Mouse (Mus musculus) forebrain, embryonic 15.5 days (tissue): ENCODE measurements around the gene Mfsd11. TPM values are rescaled to one million over a fixed set of nuclear protein-coding genes. Genes with fewer than 3 reads are reported as not detected.

ENCODE experiments used
- ATAC-seq: fragments of 200-750 bp; cut with Nextera tagmentation; replicated peaks from 2 replicates; pipeline ENCODE4 v1.8.0; 2017; ENCODE audit warnings: mild to moderate bottlenecking, moderate TSS enrichment, moderate library complexity
- H3K27ac ChIP-seq: fragments of 300-500 bp; sonication (generic); replicated peaks from 2 replicates; pipeline ENCODE4 v1.5.1; 2015; ENCODE audit warnings: mild to moderate bottlenecking, inconsistent platforms
- H3K27me3 ChIP-seq: fragments of 300-500 bp; sonication (generic); 2 replicates; pipeline ENCODE4 v1.6.1; 2015; ENCODE audit warnings: inconsistent platforms
- H3K36me3 ChIP-seq: fragments of 300-500 bp; sonication (generic); 2 replicates; pipeline ENCODE4 v1.6.1; 2015; ENCODE audit warnings: mild to moderate bottlenecking, inconsistent platforms
- H3K4me1 ChIP-seq: fragments of 300-500 bp; sonication (generic); 2 replicates; pipeline ENCODE4 v1.6.1; 2015; ENCODE audit warnings: inconsistent platforms
- H3K4me2 ChIP-seq: fragments of 300-500 bp; sonication (generic); replicated peaks from 2 replicates; pipeline ENCODE4 v1.6.1; 2015; ENCODE audit warnings: mild to moderate bottlenecking, inconsistent platforms
- H3K4me3 ChIP-seq: fragments of 300-500 bp; sonication (generic); 2 replicates; pipeline ENCODE4 v1.5.1; 2015; ENCODE audit warnings: mild to moderate bottlenecking, inconsistent platforms
- H3K9ac ChIP-seq: fragments of 300-500 bp; sonication (generic); replicated peaks from 2 replicates; pipeline ENCODE4 v1.6.1; 2015; ENCODE audit warnings: mild to moderate bottlenecking, inconsistent platforms
- H3K9me3 ChIP-seq: fragments of 300-500 bp; sonication (generic); 2 replicates; pipeline ENCODE4 v1.6.1; 2016; ENCODE audit warnings: inconsistent platforms
- WGBS: fragments of 180-500 bp; shearing (Covaris S2); methylation state at CpG from one replicate; pipeline ENCODE4 v1.1.7; 2015; ENCODE audit warnings: mixed read lengths; 5-methylcytosine and 5-hydroxymethylcytosine counted together
- polyA plus RNA-seq: library from polyadenylated mRNA; unstranded; fragments of >200 nt; fragmentation: Nextera tagmentation; extraction: Ambion mirVana; gene quantifications from 2 replicates; pipeline ENCODE4 v1.2.1, GENCODE M21; 2015

The Mfsd11 gene
- polyA plus RNA-seq, 1 experiment from 2014 or later = 54.9 TPM

DNA sequence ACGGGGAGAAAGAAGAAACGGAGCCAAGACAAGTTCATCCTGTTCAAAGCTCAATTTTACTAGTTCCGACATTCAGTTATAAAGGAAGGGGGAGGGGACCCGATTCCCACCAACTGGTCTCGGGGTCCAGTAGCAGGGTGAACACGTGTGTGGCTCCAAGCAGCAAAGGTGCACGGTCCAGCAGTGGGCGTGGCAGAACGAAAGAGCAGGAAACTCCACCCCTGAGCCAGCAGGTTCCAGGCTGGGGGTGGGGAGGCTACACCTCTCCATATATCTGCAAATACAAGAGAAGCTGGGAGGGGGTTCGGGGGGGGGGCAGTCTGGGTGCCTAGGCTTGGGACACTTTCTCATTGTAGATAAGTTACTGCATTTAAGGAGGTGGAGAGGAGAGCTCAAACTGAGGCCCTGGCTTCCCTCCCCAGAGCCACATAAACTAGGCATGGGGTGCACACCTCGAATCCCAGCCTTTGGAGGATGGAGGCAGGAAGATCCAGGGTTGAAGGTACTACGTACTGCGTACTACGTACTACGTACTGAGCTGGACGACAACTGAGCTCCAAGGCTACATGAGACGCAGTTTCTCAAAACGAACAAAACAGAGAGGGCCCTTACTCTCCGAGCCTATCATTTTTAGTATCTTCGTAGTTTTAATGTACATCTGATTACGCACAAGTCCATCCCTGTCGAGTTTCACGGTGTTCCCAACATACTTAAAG is 53.7 kb downstream of the Mfsd11 start:
- 3% methylated on average over 23 of the region's 23 CpGs for WGBS
- no peak overlapping the region for H3K9ac ChIP-seq

GRCm38 (mm10) chr11:116913573-116913972 is 61.3 kb downstream of the Mfsd11 start:
- ATAC-seq = no peak
- H3K4me1 ChIP-seq = peaks cover 30% of the 10 kb centered on the region
- H3K4me2 ChIP-seq = no peak overlapping the region
- H3K36me3 ChIP-seq = no peaks in the 10 kb centered on the region
- WGBS = 50% methylated on average over 16 of the region's 16 CpGs
- H3K27me3 ChIP-seq = 0 out of 2 replicates have a peak, but pooled peaks cover 6% of the 10 kb centered on the region
- no peak overlapping the region for H3K4me3 ChIP-seq
- no peaks in the 10 kb centered on the region for H3K9me3 ChIP-seq
- no peak overlapping the region for H3K9ac ChIP-seq
- H3K27ac ChIP-seq = peak overlapping the region; percentile 56

More for the DNA sequence above, 53.7 kb downstream of the Mfsd11 start:
- Histone ChIP-seq H3K36me3 (no peaks in the 10 kb centered on the region), H3K4me2 (peak overlapping the region; percentile 36), H3K27me3 (peaks cover 12% of the 10 kb centered on the region; the same call in 1 of the 2 replicates), H3K4me1 (peaks cover 11% of the 10 kb centered on the region), H3K9me3 (no peaks in the 10 kb centered on the region), H3K27ac (no peak overlapping the region), H3K4me3 (peak overlapping the region; percentile 5)
- ATAC-seq = no peak

DNA sequence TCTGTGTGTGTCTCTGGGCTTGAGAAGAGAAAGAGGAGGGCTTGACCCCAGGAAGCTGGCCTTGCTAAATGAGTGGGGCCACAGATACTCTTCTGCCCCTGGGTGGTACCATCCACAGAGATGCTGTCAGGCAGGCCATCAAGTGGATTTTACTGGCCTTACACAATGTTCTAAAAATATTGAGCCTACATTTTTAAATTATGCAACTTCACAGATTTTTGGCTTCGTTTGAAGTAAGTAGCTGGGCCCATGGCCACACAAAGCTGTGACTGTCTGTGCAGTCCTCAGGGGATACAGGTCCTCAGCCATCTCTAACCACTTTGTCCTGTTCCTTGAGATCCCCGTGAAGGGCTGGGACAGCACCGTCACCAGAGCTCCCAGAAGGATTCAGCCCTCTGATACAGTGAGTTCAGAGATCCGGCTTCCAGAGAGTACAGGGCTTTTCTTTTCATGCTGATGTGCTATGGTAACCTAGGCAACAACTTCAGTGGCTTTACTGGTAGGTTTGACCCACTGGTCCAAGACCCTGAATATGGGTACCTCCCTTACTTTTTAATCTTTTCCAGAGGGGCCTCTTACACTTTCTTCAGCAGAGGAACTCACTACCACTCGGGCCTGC is 62.1 kb downstream of the Mfsd11 start:
- Histone ChIP-seq H3K9ac (no peak overlapping the region), H3K4me1 (peaks cover 30% of the 10 kb centered on the region), H3K4me3 (no peak overlapping the region), H3K27ac (no peak overlapping the region), H3K36me3 (no peaks in the 10 kb centered on the region), H3K27me3 (0 out of 2 replicates have a peak, but pooled peaks cover 6% of the 10 kb centered on the region), H3K4me2 (no peak overlapping the region), H3K9me3 (no peaks in the 10 kb centered on the region)
- ATAC-seq = no peak
- WGBS = 52% methylated on average over 5 of the region's 5 CpGs

DNA sequence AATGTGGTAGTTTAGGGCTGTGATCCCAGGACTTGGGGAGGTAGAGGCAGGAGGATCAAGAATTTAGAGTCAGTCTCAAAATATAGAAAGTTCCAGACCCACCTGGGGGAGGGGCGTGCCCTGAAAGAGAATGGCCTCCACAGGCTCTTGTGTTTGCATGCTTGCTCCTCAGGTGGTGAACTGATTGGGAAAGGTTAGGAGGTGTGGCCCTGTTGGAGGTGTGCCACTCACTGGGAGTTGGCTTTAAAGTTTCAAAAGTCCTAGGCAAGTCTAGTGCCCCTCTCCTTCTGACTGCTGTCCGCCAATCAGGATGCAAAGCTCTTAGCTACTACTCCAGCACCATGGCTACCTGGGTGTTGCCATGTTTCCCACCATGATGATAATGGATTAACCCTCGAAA is 63.0 kb downstream of the Mfsd11 start:
- 78% methylated on average over 3 of the region's 3 CpGs for WGBS
- no peak overlapping the region for H3K27ac ChIP-seq
- H3K9ac ChIP-seq = no peak overlapping the region
- H3K36me3 ChIP-seq = no peaks in the 10 kb centered on the region
- H3K9me3 ChIP-seq = no peaks in the 10 kb centered on the region
- no peak for ATAC-seq
- H3K4me2 ChIP-seq = no peak overlapping the region
- H3K27me3 ChIP-seq = 0 out of 2 replicates have a peak, but pooled peaks cover 6% of the 10 kb centered on the region
- peaks cover 32% of the 10 kb centered on the region for H3K4me1 ChIP-seq
- H3K4me3 ChIP-seq = no peak overlapping the region

GRCm38 (mm10) chr11:116917361-116917760 is 65.1 kb downstream of the Mfsd11 start:
- 0 out of 2 replicates have a peak, but pooled peaks cover 6% of the 10 kb centered on the region for H3K27me3 ChIP-seq
- H3K27ac ChIP-seq = 0 out of 2 replicates have a peak overlapping the region, but pooled peaks have one; percentile 91
- no peak for ATAC-seq
- no peaks in the 10 kb centered on the region for H3K36me3 ChIP-seq
- H3K4me2 ChIP-seq = no peak overlapping the region
- H3K9me3 ChIP-seq = no peaks in the 10 kb centered on the region
- 59% methylated on average over 7 of the region's 7 CpGs for WGBS
- H3K9ac ChIP-seq = no peak overlapping the region
- H3K4me3 ChIP-seq = no peak overlapping the region
- peaks cover 53% of the 10 kb centered on the region for H3K4me1 ChIP-seq

DNA sequence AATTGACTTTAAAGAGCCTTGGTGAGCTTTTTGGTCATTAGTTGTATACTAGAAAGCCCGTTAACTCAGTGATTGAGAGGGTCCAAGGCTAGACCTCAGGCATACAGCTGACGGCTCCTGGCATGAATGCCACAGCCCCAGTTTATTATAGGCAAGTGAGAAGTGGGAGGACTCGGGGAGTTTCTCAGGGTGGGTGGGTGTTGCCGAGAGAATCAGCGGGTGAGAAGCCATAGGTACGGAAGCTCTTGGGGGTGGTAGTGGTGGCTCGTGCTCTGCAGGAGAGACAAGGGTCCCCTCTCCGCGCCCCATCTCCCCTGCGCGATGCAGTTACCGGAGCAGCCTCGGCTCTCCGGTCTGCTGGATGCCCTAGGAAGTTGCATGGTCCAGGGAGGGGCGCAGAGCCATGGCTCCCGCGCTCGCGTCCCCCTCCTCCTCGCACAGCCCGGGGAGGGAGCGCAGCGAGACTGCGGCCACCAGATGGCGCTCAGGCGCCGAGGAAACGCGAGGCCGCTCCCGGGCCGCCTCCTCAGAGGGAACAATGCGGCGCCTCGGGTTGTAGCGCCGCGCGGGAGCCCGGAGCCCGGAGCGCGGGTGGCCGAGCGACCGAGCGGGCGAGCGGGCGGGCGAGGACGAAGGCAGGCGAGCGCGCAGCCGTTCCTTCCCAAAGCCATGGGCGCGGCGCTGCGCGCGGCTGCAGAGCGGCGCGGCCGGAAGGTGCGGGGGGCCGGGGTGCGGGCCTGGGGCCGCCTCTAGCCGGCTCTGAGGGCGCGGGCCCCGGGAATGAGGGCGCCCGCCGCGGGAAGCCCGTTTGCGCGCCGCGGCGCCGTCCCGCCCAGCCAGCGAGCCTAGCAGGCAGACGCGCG is 66.3 kb downstream of the Mfsd11 start, which contains the start of gene Mgat5b:
Gene Mgat5b (plus strand): TSS at position 541 of the 863 bp plus-strand sequence.
- H3K9me3 ChIP-seq = no peaks in the 10 kb centered on the region
- peak within 1 kb of the TSS; percentile 91 for H3K27ac ChIP-seq
- ATAC-seq = peak; percentile 88
- peak within 1 kb of the TSS; percentile 86 for H3K4me2 ChIP-seq
- H3K9ac ChIP-seq = peak within 1 kb of the TSS; percentile 99
- H3K27me3 ChIP-seq = 0 out of 2 replicates have a peak, but pooled peaks cover 6% of the 10 kb centered on the region
- peak within 1 kb of the TSS; percentile 79 for H3K4me3 ChIP-seq
- under 1% methylated on average over 83 of the region's 90 CpGs for whole genome bisulfite sequencing
- peaks cover 5% of the 10 kb centered on the region for H3K36me3 ChIP-seq
- peaks cover 57% of the 10 kb centered on the region for H3K4me1 ChIP-seq

GRCm38 (mm10) chr11:116919186-116920020 is 67.2 kb downstream of the Mfsd11 start:
- H3K36me3 ChIP-seq = peaks cover 12% of the 10 kb centered on the region
- H3K4me2 ChIP-seq = peak overlapping the region; percentile 86
- H3K4me1 ChIP-seq = peaks cover 53% of the 10 kb centered on the region
- WGBS = 2% methylated on average over 58 of the region's 58 CpGs
- peak overlapping the region; percentile 79 for H3K4me3 ChIP-seq
- 0 out of 2 replicates have a peak, but pooled peaks cover 6% of the 10 kb centered on the region for H3K27me3 ChIP-seq
- peak overlapping the region; percentile 91 for H3K27ac ChIP-seq
- peak; percentile 20 for ATAC-seq
- H3K9me3 ChIP-seq = no peaks in the 10 kb centered on the region
- H3K9ac ChIP-seq = peak overlapping the region; percentile 99

DNA sequence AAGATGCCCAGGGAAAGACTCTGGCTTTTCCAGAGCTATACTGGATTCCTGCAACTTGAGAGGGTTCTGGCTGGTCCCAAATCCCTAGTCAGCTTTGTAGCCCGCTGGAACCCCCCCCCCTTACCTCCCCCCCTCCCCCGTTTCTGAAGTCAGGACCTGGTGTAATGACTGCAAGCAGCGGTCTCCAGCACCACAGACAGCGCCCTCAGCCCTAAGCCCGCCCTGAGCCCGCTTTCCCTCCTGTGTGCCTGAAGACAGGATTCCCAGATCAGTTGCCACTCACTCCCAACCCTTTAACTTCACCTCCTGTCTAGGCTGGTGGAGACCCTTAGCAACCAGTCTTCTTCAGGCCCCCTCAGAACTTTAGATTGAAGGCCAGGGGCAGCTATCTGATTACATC is 68.5 kb downstream of the Mfsd11 start:
- Histone ChIP-seq H3K27me3 (0 out of 2 replicates have a peak, but pooled peaks cover 6% of the 10 kb centered on the region), H3K27ac (peak overlapping the region; percentile 76), H3K36me3 (peaks cover 25% of the 10 kb centered on the region), H3K9ac (peak overlapping the region; percentile 99), H3K9me3 (no peaks in the 10 kb centered on the region), H3K4me1 (peaks cover 52% of the 10 kb centered on the region), H3K4me2 (peak overlapping the region; percentile 86), H3K4me3 (peak overlapping the region; percentile 79)
- 13% methylated on average over 6 of the region's 6 CpGs for WGBS
- ATAC-seq = no peak

DNA sequence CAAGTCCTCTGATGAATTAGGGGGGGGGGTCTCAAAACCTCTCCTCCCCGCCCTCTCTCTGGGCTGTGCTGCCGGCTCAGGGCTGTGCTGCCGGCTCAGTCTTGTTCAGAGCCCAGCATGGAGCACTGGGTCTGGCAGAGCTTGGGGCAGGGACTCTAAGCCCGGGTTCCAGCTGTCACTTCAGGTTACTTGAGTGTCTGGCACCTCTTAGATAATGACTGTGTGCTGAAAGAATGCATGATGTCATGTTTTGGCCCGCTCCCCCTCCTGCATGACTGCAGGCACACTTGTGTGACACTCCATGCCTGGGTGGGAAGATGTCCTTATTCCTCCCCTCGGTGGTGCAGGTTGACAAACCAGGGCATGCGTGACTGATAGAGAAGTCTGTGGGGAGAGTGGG is 69.8 kb downstream of the Mfsd11 start:
- Histone ChIP-seq H3K9me3 (no peaks in the 10 kb centered on the region), H3K36me3 (peaks cover 37% of the 10 kb centered on the region), H3K27me3 (0 out of 2 replicates have a peak, but pooled peaks cover 6% of the 10 kb centered on the region), H3K4me1 (peaks cover 52% of the 10 kb centered on the region), H3K4me2 (peak overlapping the region; percentile 86), H3K4me3 (peak overlapping the region; percentile 79), H3K27ac (peak overlapping the region; percentile 76), H3K9ac (0 out of 2 replicates have a peak overlapping the region, but pooled peaks have one; percentile 3)
- ATAC-seq = peak; percentile 62
- 27% methylated on average over 7 of the region's 7 CpGs for WGBS
